Mouse (Mus musculus): ENCODE data around the gene Arf3.

Gene Arf3

DNA sequence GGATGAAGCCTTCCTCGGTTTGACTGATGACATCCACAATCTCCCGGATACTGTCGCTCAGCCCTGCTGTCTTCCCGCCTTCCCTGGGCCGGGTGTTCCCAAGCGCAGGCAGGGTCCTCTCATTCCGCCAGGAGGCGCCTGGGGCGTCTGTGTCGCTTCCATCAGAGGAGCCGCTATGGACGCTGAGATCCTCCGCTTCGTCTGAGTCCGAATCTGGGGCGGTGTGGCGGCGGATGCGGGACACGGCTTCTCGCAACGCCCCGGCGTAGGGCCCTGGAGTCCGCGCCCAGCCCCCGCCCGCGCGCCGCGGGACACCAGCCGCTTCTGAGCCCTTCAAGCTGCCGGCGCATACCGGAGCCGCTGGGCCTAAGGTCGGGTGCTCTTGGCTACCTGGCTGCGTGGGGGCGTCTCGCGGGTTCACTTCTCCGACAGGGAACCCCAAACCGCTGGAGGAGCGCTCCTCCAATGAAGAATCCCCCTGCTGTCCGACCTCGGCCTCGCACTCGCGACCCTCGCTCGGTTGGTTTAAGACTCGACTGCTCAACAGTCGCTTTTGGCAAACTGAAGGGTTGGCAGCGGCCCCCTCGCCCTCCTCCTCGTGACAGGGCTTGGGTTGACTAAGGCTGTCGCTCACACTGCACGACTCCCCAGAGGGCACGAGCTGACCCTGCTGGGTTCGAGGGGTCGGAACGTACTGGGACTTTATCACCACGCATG, 42.5 kb upstream of the Arf3 start:
- Histone ChIP-seq H3K27me3 (ENCODE audit: insufficient read depth, low read length) (peaks cover 96% of the 10 kb centered on the region), H3K9me3 (ENCODE audit: low read length) (no peaks in the 10 kb centered on the region), H3K36me3 (ENCODE audit: insufficient read depth, low read length) (no peaks in the 10 kb centered on the region), H3K4me3 (replicated peaks; ENCODE audit: low read length) (peak overlapping the region; percentile 72), H3K4me1 (replicated peaks; ENCODE audit: low read depth, low read length) (peaks cover 56% of the 10 kb centered on the region)
- TF ChIP-seq CTCF (conservative IDR thresholded peaks at IDR 0.05; ENCODE audit: low read length), result peak; percentile 27
- TF ChIP-seq NANOG (IDR thresholded peaks at IDR 0.05; ENCODE audit: borderline replicate concordance, low read length), result no peak

DNA sequence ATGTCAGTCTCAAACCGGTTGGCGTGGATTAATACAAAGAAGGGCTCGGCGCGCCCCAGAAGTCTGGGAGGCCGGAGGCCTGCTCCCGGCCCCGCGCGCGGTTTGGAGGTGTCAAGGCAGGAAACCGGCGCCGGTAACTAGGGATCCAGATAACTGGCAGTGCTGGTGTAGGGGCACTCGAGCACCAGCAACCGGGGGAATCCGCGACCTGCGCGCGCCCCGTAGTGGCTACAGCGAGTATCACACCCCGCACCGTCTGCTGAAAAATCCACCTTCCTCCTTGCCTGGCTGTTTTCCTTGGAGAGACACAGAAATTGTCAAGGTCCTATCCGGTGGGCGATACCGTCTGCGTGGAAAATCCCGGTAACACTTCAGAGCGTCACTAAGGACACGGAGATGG, 41.0 kb upstream of the Arf3 start:
- Histone ChIP-seq H3K27me3 (ENCODE audit: insufficient read depth, low read length) (peaks cover 97% of the 10 kb centered on the region), H3K9me3 (ENCODE audit: low read length) (no peaks in the 10 kb centered on the region), H3K36me3 (ENCODE audit: insufficient read depth, low read length) (no peaks in the 10 kb centered on the region), H3K4me1 (replicated peaks; ENCODE audit: low read depth, low read length) (peaks cover 56% of the 10 kb centered on the region), H3K4me3 (replicated peaks; ENCODE audit: low read length) (peak overlapping the region; percentile 37; the same call in 1 of the 2 replicates)
- TF ChIP-seq NANOG (IDR thresholded peaks at IDR 0.05; ENCODE audit: borderline replicate concordance, low read length) (no peak), CTCF (conservative IDR thresholded peaks at IDR 0.05; ENCODE audit: low read length) (peak; percentile 90)

- Histone ChIP-seq H3K36me3 (ENCODE audit: insufficient read depth, low read length) (no peaks in the 10 kb centered on the region), H3K4me3 (replicated peaks; ENCODE audit: low read length) (0 out of 2 replicates have a peak overlapping the region, but pooled peaks have one; percentile 37), H3K4me1 (replicated peaks; ENCODE audit: low read depth, low read length) (peaks cover 55% of the 10 kb centered on the region), H3K27me3 (ENCODE audit: insufficient read depth, low read length) (peaks cover 97% of the 10 kb centered on the region), H3K9me3 (ENCODE audit: low read length) (no peaks in the 10 kb centered on the region)
- TF ChIP-seq POU5F1 (IDR thresholded peaks at IDR 0.05; ENCODE audit: borderline replicate concordance, low read length), result no peak
- no peak for TF ChIP-seq CTCF (conservative IDR thresholded peaks at IDR 0.05; ENCODE audit: low read length)
- no peak for TF ChIP-seq NANOG (IDR thresholded peaks at IDR 0.05; ENCODE audit: borderline replicate concordance, low read length)
Measured at GRCm38 (mm10) chr15:98802926-98803325, 39.9 kb upstream of the Arf3 start.

DNA sequence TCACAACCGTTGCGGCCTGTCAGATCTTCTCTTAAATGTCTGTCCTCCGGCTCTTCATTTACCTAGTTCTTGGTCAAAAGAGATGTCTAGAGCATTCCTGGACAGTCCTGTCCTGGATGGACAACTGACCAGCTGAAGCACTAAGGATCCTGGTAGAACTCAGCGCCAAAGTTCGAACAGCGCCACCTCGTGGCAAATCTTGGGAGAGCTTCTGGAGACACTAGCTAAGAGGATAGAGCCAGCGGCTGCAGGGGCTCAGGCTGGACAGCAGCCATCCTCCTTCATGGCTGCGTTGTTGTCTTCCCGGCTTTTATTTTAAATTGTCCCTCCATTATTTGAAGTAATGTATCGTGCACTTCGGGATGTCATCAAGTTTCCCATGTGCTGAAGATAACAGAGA, 36.4 kb upstream of the Arf3 start:
- TF ChIP-seq NANOG (IDR thresholded peaks at IDR 0.05; ENCODE audit: borderline replicate concordance, low read length), result no peak
- no peak for TF ChIP-seq POU5F1 (IDR thresholded peaks at IDR 0.05; ENCODE audit: borderline replicate concordance, low read length)
- peak; percentile 85 for TF ChIP-seq CTCF (conservative IDR thresholded peaks at IDR 0.05; ENCODE audit: low read length)
- no peaks in the 10 kb centered on the region for H3K9me3 ChIP-seq (ENCODE audit: low read length)
- H3K4me3 ChIP-seq (replicated peaks; ENCODE audit: low read length), result no peak overlapping the region
- H3K27me3 ChIP-seq (ENCODE audit: insufficient read depth, low read length), result peaks cover 97% of the 10 kb centered on the region
- peaks cover 41% of the 10 kb centered on the region for H3K4me1 ChIP-seq (replicated peaks; ENCODE audit: low read depth, low read length)
- H3K36me3 ChIP-seq (ENCODE audit: insufficient read depth, low read length), result no peaks in the 10 kb centered on the region

DNA sequence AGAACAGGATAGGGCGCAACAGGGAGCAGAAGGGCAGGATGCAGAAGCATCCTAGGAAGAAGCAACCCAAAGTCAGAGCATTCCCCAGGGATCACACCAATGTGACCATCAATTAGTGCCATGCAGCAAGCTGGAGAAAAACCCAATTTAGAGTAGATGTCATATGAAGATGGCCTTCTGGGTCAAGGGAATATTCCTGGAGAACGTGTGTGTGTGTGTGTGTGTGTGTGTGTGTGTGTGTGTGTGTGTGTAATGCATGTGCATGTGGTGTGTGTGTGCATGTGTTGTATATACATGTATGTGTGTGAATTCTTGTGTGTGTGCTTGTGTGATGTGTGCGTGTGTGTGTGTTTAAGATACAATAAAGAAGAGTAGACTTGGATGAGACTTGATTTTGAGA, 35.9 kb upstream of the Arf3 start:
- H3K9me3 ChIP-seq (ENCODE audit: low read length), result no peaks in the 10 kb centered on the region
- peaks cover 97% of the 10 kb centered on the region for H3K27me3 ChIP-seq (ENCODE audit: insufficient read depth, low read length)
- no peaks in the 10 kb centered on the region for H3K36me3 ChIP-seq (ENCODE audit: insufficient read depth, low read length)
- TF ChIP-seq POU5F1 (IDR thresholded peaks at IDR 0.05; ENCODE audit: borderline replicate concordance, low read length) (no peak), CTCF (conservative IDR thresholded peaks at IDR 0.05; ENCODE audit: low read length) (no peak), NANOG (IDR thresholded peaks at IDR 0.05; ENCODE audit: borderline replicate concordance, low read length) (no peak)
- no peak overlapping the region for H3K4me3 ChIP-seq (replicated peaks; ENCODE audit: low read length)
- peaks cover 37% of the 10 kb centered on the region for H3K4me1 ChIP-seq (replicated peaks; ENCODE audit: low read depth, low read length)

DNA sequence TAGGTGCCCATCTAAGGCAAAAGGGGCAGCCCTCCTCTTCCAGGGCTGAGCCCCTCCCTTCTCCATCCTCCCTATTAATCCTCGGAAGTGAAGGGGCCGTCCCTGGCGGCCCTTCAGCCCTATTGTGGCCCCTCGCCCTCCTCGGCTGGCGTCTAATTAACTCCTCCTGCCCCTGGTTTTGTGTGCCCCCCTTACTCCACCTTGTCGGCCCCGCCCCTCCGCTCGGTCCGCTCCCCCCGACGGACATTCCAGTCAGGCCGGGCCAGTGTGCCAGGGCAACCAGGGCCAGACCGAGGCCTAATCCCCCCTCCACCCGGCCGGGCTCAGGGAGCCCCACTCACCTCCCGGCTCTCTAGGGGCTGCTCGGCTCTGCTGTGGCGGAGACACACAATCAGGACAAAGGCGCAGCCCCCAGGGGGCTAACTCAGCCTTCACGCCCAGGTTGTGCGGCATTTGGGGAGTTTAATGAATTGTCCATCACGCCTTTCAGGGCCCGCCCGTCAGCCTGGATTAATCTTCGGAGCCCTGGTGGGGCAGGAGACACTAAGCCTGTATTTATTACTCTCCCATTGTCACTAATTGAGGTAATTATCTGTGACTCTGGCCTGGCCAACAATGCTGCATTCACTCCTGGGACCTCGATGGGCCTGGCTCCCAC, 35.0 kb upstream of the Arf3 start:
- Histone ChIP-seq H3K27me3 (ENCODE audit: insufficient read depth, low read length) (peaks cover 97% of the 10 kb centered on the region), H3K9me3 (ENCODE audit: low read length) (no peaks in the 10 kb centered on the region), H3K4me1 (replicated peaks; ENCODE audit: low read depth, low read length) (peaks cover 33% of the 10 kb centered on the region), H3K36me3 (ENCODE audit: insufficient read depth, low read length) (no peaks in the 10 kb centered on the region), H3K4me3 (replicated peaks; ENCODE audit: low read length) (peak overlapping the region; percentile 62)
- no peak for TF ChIP-seq CTCF (conservative IDR thresholded peaks at IDR 0.05; ENCODE audit: low read length)
- TF ChIP-seq POU5F1 (IDR thresholded peaks at IDR 0.05; ENCODE audit: borderline replicate concordance, low read length), result no peak
- TF ChIP-seq NANOG (IDR thresholded peaks at IDR 0.05; ENCODE audit: borderline replicate concordance, low read length), result no peak

- peaks cover 37% of the 10 kb centered on the region for H3K4me1 ChIP-seq (replicated peaks; ENCODE audit: low read depth, low read length)
- TF ChIP-seq POU5F1 (IDR thresholded peaks at IDR 0.05; ENCODE audit: borderline replicate concordance, low read length) (no peak), CTCF (conservative IDR thresholded peaks at IDR 0.05; ENCODE audit: low read length) (no peak), NANOG (IDR thresholded peaks at IDR 0.05; ENCODE audit: borderline replicate concordance, low read length) (no peak)
Measured at GRCm38 (mm10) chr15:98796803-98797595, 34.0 kb upstream of the Arf3 start.

GRCm38 (mm10) chr15:98793141-98793698, 30.2 kb upstream of the Arf3 start:
- Histone ChIP-seq H3K4me1 (replicated peaks; ENCODE audit: low read depth, low read length) (peaks cover 58% of the 10 kb centered on the region), H3K27me3 (ENCODE audit: insufficient read depth, low read length) (peaks cover 99% of the 10 kb centered on the region), H3K9me3 (ENCODE audit: low read length) (no peaks in the 10 kb centered on the region), H3K36me3 (ENCODE audit: insufficient read depth, low read length) (no peaks in the 10 kb centered on the region), H3K4me3 (replicated peaks; ENCODE audit: low read length) (peak overlapping the region; percentile 62)
- no peak for TF ChIP-seq NANOG (IDR thresholded peaks at IDR 0.05; ENCODE audit: borderline replicate concordance, low read length)
- no peak for TF ChIP-seq CTCF (conservative IDR thresholded peaks at IDR 0.05; ENCODE audit: low read length)

More at GRCm38 (mm10) chr15:98796803-98797595, 34.0 kb upstream of the Arf3 start:
- H3K9me3 ChIP-seq (ENCODE audit: low read length), result no peaks in the 10 kb centered on the region
- peaks cover 97% of the 10 kb centered on the region for H3K27me3 ChIP-seq (ENCODE audit: insufficient read depth, low read length)
- no peak overlapping the region for H3K4me3 ChIP-seq (replicated peaks; ENCODE audit: low read length)
- H3K36me3 ChIP-seq (ENCODE audit: insufficient read depth, low read length), result no peaks in the 10 kb centered on the region

Data from E14TG2a.4 (cell line).